Mouse (Mus musculus) hindbrain, postnatal 0 days (tissue): Measurements from ENCODE around the gene Gpnmb. TPM values are rescaled to one million over a fixed set of nuclear protein-coding genes. Genes with fewer than 3 reads are reported as not detected.

Experiments used
- ATAC-seq: fragments of 200-750 bp; cut with Nextera tagmentation; 2 replicates; pipeline ENCODE4 v1.8.0; 2017; ENCODE audit warnings: mild to moderate bottlenecking, moderate TSS enrichment, moderate library complexity
- DNase-seq: peaks from one replicate; pipeline ENCODE4 v3.0.0-alpha.2; 2015; ENCODE audit warnings: low spot score
- H3K27ac ChIP-seq: fragments of 300-500 bp; sonication (generic); 2 replicates; pipeline ENCODE4 v1.5.1; 2014; ENCODE audit warnings: mild to moderate bottlenecking
- H3K27me3 ChIP-seq: fragments of 300-500 bp; sonication (generic); 2 replicates; pipeline ENCODE4 v1.6.1; 2014; ENCODE audit warnings: low read length, mixed read lengths; ENCODE audit not compliant: insufficient read depth
- H3K36me3 ChIP-seq: fragments of 300-500 bp; sonication (generic); 2 replicates; pipeline ENCODE4 v1.6.1; 2014; ENCODE audit warnings: low read length, mixed read lengths; ENCODE audit not compliant: insufficient read depth
- H3K4me1 ChIP-seq: fragments of 300-500 bp; sonication (generic); 2 replicates; pipeline ENCODE4 v1.6.1; 2014; ENCODE audit warnings: antibody characterized with exemption, low read length, mixed read lengths; ENCODE audit not compliant: insufficient read depth
- H3K4me2 ChIP-seq: fragments of 300-500 bp; sonication (generic); 2 replicates; pipeline ENCODE4 v1.6.1; 2014; ENCODE audit warnings: low read depth, mild to moderate bottlenecking, low read length, moderate library complexity, mixed read lengths
- H3K4me3 ChIP-seq: fragments of 300-500 bp; sonication (generic); 2 replicates; pipeline ENCODE4 v1.5.1; 2014; ENCODE audit warnings: low read length
- H3K9ac ChIP-seq: fragments of 300-500 bp; sonication (generic); replicated peaks from 2 replicates; pipeline ENCODE4 v1.6.1; 2014; ENCODE audit warnings: mild to moderate bottlenecking, low read length, moderate library complexity, mixed read lengths
- H3K9me3 ChIP-seq: fragments of 300-500 bp; sonication (generic); 2 replicates; pipeline ENCODE4 v1.6.1; 2016; ENCODE audit warnings: low read length, mixed read lengths
- CTCF ChIP-seq: IDR thresholded peaks from 2 replicates; pipeline ENCODE4 v1.5.1; 2016; ENCODE audit warnings: antibody characterized with exemption, control low read depth, low read depth
- WGBS: fragments of 180-500 bp; shearing (Covaris S2); extraction: QIAGEN DNeasy Blood & Tissue Kit; methylation state at CpG from one replicate; pipeline ENCODE4 v1.1.7; 2014; 5-methylcytosine and 5-hydroxymethylcytosine counted together
- polyA plus RNA-seq: library from polyadenylated mRNA; unstranded; fragments of >200 nt; fragmentation: Nextera tagmentation; extraction: Ambion mirVana; gene quantifications from 2 replicates; pipeline ENCODE4 v1.2.1, GENCODE M21; 2015
- total RNA-seq: library from RNA; depleted of rRNA; stranded (reverse); fragments of >200 nt; gene quantifications from 2 replicates; pipeline ENCODE4 v1.2.3, GENCODE M21; 2014; rRNA removed

Gene Gpnmb
- total and polyA plus RNA-seq, 2 experiments from 2014 or later, result 0.45 to 0.89 TPM

GRCm38 (mm10) chr6:49119462-49120135 lies 83.3 kb downstream of the Gpnmb start:
- no peaks in the 10 kb centered on the region for H3K9me3 ChIP-seq
- H3K9ac ChIP-seq, result no peak overlapping the region
- no peaks in the 10 kb centered on the region for H3K27me3 ChIP-seq
- 65% methylated on average over 1 of the region's 1 CpGs for WGBS
- H3K4me2 ChIP-seq, result no peak overlapping the region
- H3K4me3 ChIP-seq, result no peak overlapping the region
- TF ChIP-seq CTCF, result no peak
- no peaks in the 10 kb centered on the region for H3K4me1 ChIP-seq
- DNase-seq (peak; percentile 10), ATAC-seq (no peak)
- H3K36me3 ChIP-seq, result no peaks in the 10 kb centered on the region
- no peak overlapping the region for H3K27ac ChIP-seq

DNA sequence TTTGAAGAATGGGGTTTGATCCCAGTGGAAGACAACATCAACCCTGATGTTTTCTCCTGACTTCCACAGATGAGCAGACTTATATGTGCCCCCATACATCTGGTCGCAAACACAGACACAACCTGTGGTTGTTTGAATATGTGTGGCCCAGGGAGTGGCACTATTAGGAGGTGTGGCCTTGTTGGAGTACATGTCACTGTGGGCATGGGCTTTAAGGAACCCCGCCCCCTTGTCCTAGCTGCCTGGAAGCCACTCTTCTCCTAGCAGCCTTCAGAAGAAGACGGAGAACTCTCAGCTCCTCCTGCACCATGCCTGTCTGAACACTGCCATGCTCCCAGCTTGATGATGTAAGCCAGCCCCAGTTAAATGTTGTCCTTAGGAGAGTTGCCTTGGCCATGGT lies 84.0 kb downstream of the Gpnmb start:
- no peaks in the 10 kb centered on the region for H3K36me3 ChIP-seq
- no peak overlapping the region for H3K4me3 ChIP-seq
- WGBS, result 95% methylated on average over 3 of the region's 3 CpGs
- no peak overlapping the region for H3K4me2 ChIP-seq
- no peaks in the 10 kb centered on the region for H3K9me3 ChIP-seq
- no peaks in the 10 kb centered on the region for H3K27me3 ChIP-seq
- H3K9ac ChIP-seq, result no peak overlapping the region
- H3K4me1 ChIP-seq, result no peaks in the 10 kb centered on the region
- DNase-seq (no peak), ATAC-seq (no peak)
- H3K27ac ChIP-seq, result no peak overlapping the region
- TF ChIP-seq CTCF, result no peak

Other genes starting within 250 kb of the Gpnmb start
- gene Tmem176a, start 195.6 kb upstream of the Gpnmb start, total RNA-seq, result 27.2 and 45.4 TPM in 2 replicates
- gene Tmem176a, start 195.6 kb upstream of the Gpnmb start, polyA plus RNA-seq, result 35.8 and 40.1 TPM in 2 replicates
- 81.9 and 108 TPM in 2 replicates for gene Tmem176b, start 195.1 kb upstream of the Gpnmb start, total RNA-seq
- gene Tmem176b, start 195.1 kb upstream of the Gpnmb start, polyA plus RNA-seq, result 148 and 152 TPM in 2 replicates
- 0.42 TPM in 1 of 2 replicates, not detected in the other for gene Aoc1, start 163.7 kb upstream of the Gpnmb start, total RNA-seq
- gene Aoc1, start 163.7 kb upstream of the Gpnmb start, polyA plus RNA-seq, result 0.06 and 0.11 TPM in 2 replicates
- gene 1600015I10Rik, start 106.7 kb upstream of the Gpnmb start, total RNA-seq, result not detected in 2 replicates
- not detected in 2 replicates for gene 1600015I10Rik, start 106.7 kb upstream of the Gpnmb start, polyA plus RNA-seq
- not detected in 2 replicates for gene Doxl2, start 61.6 kb upstream of the Gpnmb start, total RNA-seq
- not detected in 2 replicates for gene Doxl2, start 61.6 kb upstream of the Gpnmb start, polyA plus RNA-seq
- not detected in 2 replicates for gene Svs1, start 49.7 kb upstream of the Gpnmb start, total RNA-seq
- not detected in 2 replicates for gene Svs1, start 49.7 kb upstream of the Gpnmb start, polyA plus RNA-seq
- 19.9 and 53.1 TPM in 2 replicates for gene Malsu1, start 37.2 kb downstream of the Gpnmb start, total RNA-seq
- 97.4 and 99.8 TPM in 2 replicates for gene Malsu1, start 37.2 kb downstream of the Gpnmb start, polyA plus RNA-seq
- gene Igf2bp3, start 178.4 kb downstream of the Gpnmb start, total RNA-seq, result 8.9 and 13.3 TPM in 2 replicates
- gene Igf2bp3, start 178.4 kb downstream of the Gpnmb start, polyA plus RNA-seq, result 16.1 and 16.6 TPM in 2 replicates
- gene Tra2a, start 227.5 kb downstream of the Gpnmb start, total RNA-seq, result 54.3 and 60.9 TPM in 2 replicates
- 43.0 and 44.6 TPM in 2 replicates for gene Tra2a, start 227.5 kb downstream of the Gpnmb start, polyA plus RNA-seq